ENCODE assay signal across 28 mouse cellular contexts in the genomic region with DNA sequence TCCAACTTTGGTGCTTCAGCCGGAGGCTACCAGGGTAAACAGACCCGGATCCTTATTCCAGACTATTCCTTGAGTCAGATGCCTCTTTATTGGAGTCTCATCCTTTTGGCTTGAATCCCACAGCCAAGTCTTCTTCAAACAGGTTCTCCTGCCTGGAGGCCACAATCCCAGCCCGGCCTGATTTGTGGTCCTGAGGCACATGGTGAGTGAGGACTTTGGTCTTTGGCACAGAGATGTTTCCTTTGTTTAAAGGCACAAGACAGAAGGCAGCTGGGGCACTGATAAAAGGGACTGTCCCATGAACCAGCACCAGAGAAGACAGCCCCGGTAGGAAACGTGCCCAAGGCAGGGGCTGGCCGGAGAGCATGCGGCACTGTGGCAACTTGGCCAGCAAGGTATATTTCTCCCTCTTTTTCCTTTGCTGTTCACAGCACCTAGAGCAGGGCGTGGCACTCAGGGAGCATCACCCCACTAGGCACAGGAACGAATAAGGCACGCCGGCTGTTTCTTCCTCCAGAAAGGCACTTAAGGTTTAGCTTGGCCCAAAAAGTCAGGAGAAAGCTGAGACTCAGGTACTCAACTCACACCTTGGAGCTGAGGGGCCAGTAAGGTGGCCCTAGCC. TPM values are rescaled to one million over a fixed set of nuclear protein-coding genes. Genes with fewer than 3 reads are reported as not detected.
DNase-seq lines count a peak whose midpoint lies in the region; ATAC-seq lines count a peak whose summit lies in the region.
"Had no signal": no experiment of that assay in that cellular context is flagged by ENCODE, and none has a peak within 500 bp of the region (broad histone marks: within the 10 kb centered on the region; RNA-seq: fewer than 3 reads in every experiment).

No protein-coding gene starts in this region.

- DNase-seq in kidney, postnatal 36 days: peak; percentile 39 to 41
- DNase-seq in lung, postnatal 4 days: no peak
- no peak for DNase-seq in ovary, postnatal 36 days (ENCODE audit: low spot score)
- DNase-seq in cerebellum, adult 9-11 months: no peak
- DNase-seq: adrenal gland, adult 2 months; adrenal gland, postnatal 36 days; cerebellum, adult 8-10 months; cerebellum, postnatal 36 days; embryo, embryonic 11 days; gastrocnemius, postnatal 14 days; heart, postnatal 36 days; kidney, adult 18-20 months had no signal

- no peaks in the 10 kb centered on the region for H3K36me3 ChIP-seq in kidney, embryonic 15.5 days
- H3K36me3 ChIP-seq in lung, embryonic 16.5 days (ENCODE audit: control insufficient read depth, insufficient read depth, low read length): no peaks in the 10 kb centered on the region
- no peaks in the 10 kb centered on the region for H3K36me3 ChIP-seq in intestine, embryonic 15.5 days
- H3K36me3 ChIP-seq: embryonic facial prominence, embryonic 12.5 days; hindbrain, embryonic 12.5 days; limb, embryonic 13.5 days; midbrain, embryonic 12.5 days; neural tube, embryonic 13.5 days; stomach, embryonic 15.5 days had no signal

- 0 out of 2 replicates have a peak, but pooled peaks cover 2% of the 10 kb centered on the region for H3K4me1 ChIP-seq in kidney, embryonic 15.5 days
- H3K4me1 ChIP-seq in lung, embryonic 16.5 days (replicated peaks; ENCODE audit: control insufficient read depth, insufficient read depth, low read length): peaks cover 9% of the 10 kb centered on the region
- H3K4me1 ChIP-seq in intestine, embryonic 15.5 days (replicated peaks): no peaks in the 10 kb centered on the region
- H3K4me1 ChIP-seq: embryonic facial prominence, embryonic 12.5 days; hindbrain, embryonic 12.5 days; limb, embryonic 13.5 days; midbrain, embryonic 12.5 days; stomach, embryonic 15.5 days had no signal

- H3K4me2 ChIP-seq in kidney, embryonic 15.5 days: no peak overlapping the region
- H3K4me2 ChIP-seq in lung, embryonic 16.5 days (ENCODE audit: low read depth, low read length): no peak overlapping the region
- no peak overlapping the region for H3K4me2 ChIP-seq in intestine, embryonic 15.5 days (replicated peaks)
- H3K4me2 ChIP-seq: embryonic facial prominence, embryonic 12.5 days; hindbrain, embryonic 12.5 days; limb, embryonic 13.5 days; midbrain, embryonic 12.5 days; neural tube, embryonic 13.5 days; stomach, embryonic 15.5 days had no signal

- no peaks in the 10 kb centered on the region for H3K27me3 ChIP-seq in kidney, embryonic 15.5 days
- H3K27me3 ChIP-seq in lung, embryonic 16.5 days (ENCODE audit: control insufficient read depth, insufficient read depth, low read depth, low read length): no peaks in the 10 kb centered on the region
- H3K27me3 ChIP-seq in intestine, embryonic 15.5 days (replicated peaks): no peaks in the 10 kb centered on the region; the same call in 1 of the 2 replicates
- H3K27me3 ChIP-seq: hindbrain, embryonic 12.5 days; megakaryocyte, embryonic 14.5 days; neural tube, embryonic 13.5 days; stomach, embryonic 15.5 days had no signal

- ATAC-seq in kidney, embryonic 15.5 days (replicated peaks; ENCODE audit: low FRiP score): no peak
- ATAC-seq in lung, embryonic 16.5 days (ENCODE audit: low read depth): no peak
- ATAC-seq in intestine, embryonic 15.5 days: peak; percentile 52
- ATAC-seq: activated CD4-positive, CD25-positive, alpha-beta regulatory T cell, adult 4 months; CD4-positive, CD25-positive, alpha-beta regulatory T cell, adult 4 months; forebrain, embryonic 14.5 days had no signal

- 89% methylated on average over 11 of the region's 11 CpGs for WGBS in kidney, embryonic 15.5 days
- WGBS in lung, embryonic 16.5 days: 80% methylated on average over 11 of the region's 11 CpGs
- 83% methylated on average over 11 of the region's 11 CpGs for WGBS in intestine, embryonic 15.5 days

- H3K27ac ChIP-seq in kidney, embryonic 15.5 days: no peak overlapping the region
- peak overlapping the region; percentile 75 for H3K27ac ChIP-seq in lung, embryonic 16.5 days (ENCODE audit: low read length)
- H3K27ac ChIP-seq in intestine, embryonic 15.5 days: no peak overlapping the region
- H3K27ac ChIP-seq: embryonic facial prominence, embryonic 12.5 days; hindbrain, embryonic 12.5 days; layer of hippocampus, adult 2 months; limb, embryonic 13.5 days; liver, embryonic 14.5 days; midbrain, embryonic 12.5 days; neural tube, embryonic 13.5 days; stomach, embryonic 15.5 days had no signal

- H3K4me3 ChIP-seq in kidney, embryonic 15.5 days (replicated peaks): no peak overlapping the region
- H3K4me3 ChIP-seq in lung, embryonic 16.5 days (ENCODE audit: low read length): no peak overlapping the region
- H3K4me3 ChIP-seq in intestine, embryonic 15.5 days (replicated peaks): no peak overlapping the region
- H3K4me3 ChIP-seq: embryonic facial prominence, embryonic 12.5 days; hindbrain, embryonic 12.5 days; layer of hippocampus, adult 2 months; limb, embryonic 13.5 days; megakaryocyte, embryonic 14.5 days; midbrain, embryonic 12.5 days; neural tube, embryonic 13.5 days; stomach, embryonic 15.5 days had no signal

- no peaks in the 10 kb centered on the region for H3K9me3 ChIP-seq in kidney, embryonic 15.5 days (replicated peaks)
- H3K9me3 ChIP-seq in lung, embryonic 16.5 days (ENCODE audit: control insufficient read depth, low read length): no peaks in the 10 kb centered on the region
- H3K9me3 ChIP-seq in intestine, embryonic 15.5 days: no peaks in the 10 kb centered on the region
- H3K9me3 ChIP-seq: embryonic facial prominence, embryonic 12.5 days; hindbrain, embryonic 12.5 days; limb, embryonic 13.5 days; megakaryocyte, embryonic 14.5 days; midbrain, embryonic 12.5 days; neural tube, embryonic 13.5 days; stomach, embryonic 15.5 days had no signal

- no peak overlapping the region for H3K9ac ChIP-seq in kidney, embryonic 15.5 days
- H3K9ac ChIP-seq in lung, embryonic 16.5 days (ENCODE audit: low read length): no peak overlapping the region
- H3K9ac ChIP-seq in intestine, embryonic 15.5 days: no peak overlapping the region
- H3K9ac ChIP-seq: embryonic facial prominence, embryonic 12.5 days; hindbrain, embryonic 12.5 days; limb, embryonic 13.5 days; liver, embryonic 14.5 days; midbrain, embryonic 12.5 days; neural tube, embryonic 13.5 days; stomach, embryonic 15.5 days had no signal

RNA-seq across cellular contexts. Expression of a gene that starts 5.2 kb away (rescaled TPM):
- polyA plus RNA-seq in kidney, embryonic 15.5 days (2015; fragmentation: Nextera tagmentation; extraction: Ambion mirVana): 79.0 and 88.7 TPM in 2 replicates
- 88.1 and 92.0 TPM in 2 replicates for polyA plus RNA-seq in lung, embryonic 16.5 days (2015; fragmentation: Nextera tagmentation; extraction: Ambion mirVana)
- 75.2 and 82.2 TPM in 2 replicates for polyA plus RNA-seq in intestine, embryonic 15.5 days (2015; fragmentation: Nextera tagmentation; extraction: Ambion mirVana)

RNA-seq across cellular contexts. Expression of a gene that starts 6.1 kb away (rescaled TPM):
- polyA plus RNA-seq in kidney, embryonic 15.5 days (2015; fragmentation: Nextera tagmentation; extraction: Ambion mirVana): 1.1 and 1.9 TPM in 2 replicates
- polyA plus RNA-seq in lung, embryonic 16.5 days (2015; fragmentation: Nextera tagmentation; extraction: Ambion mirVana): 5.0 and 5.2 TPM in 2 replicates
- 4.3 and 4.9 TPM in 2 replicates for polyA plus RNA-seq in intestine, embryonic 15.5 days (2015; fragmentation: Nextera tagmentation; extraction: Ambion mirVana)

RNA-seq across cellular contexts. Expression of a gene that starts 38.7 kb away (rescaled TPM):
- polyA plus RNA-seq in kidney, embryonic 15.5 days (2015; fragmentation: Nextera tagmentation; extraction: Ambion mirVana): 1.1 and 2.2 TPM in 2 replicates
- 0.40 and 0.62 TPM in 2 replicates for polyA plus RNA-seq in lung, embryonic 16.5 days (2015; fragmentation: Nextera tagmentation; extraction: Ambion mirVana)
- 1.8 and 2.1 TPM in 2 replicates for polyA plus RNA-seq in intestine, embryonic 15.5 days (2015; fragmentation: Nextera tagmentation; extraction: Ambion mirVana)
- polyA plus RNA-seq: activated CD4-positive, CD25-positive, alpha-beta regulatory T cell, adult 4 months; CD4-positive, CD25-positive, alpha-beta regulatory T cell, adult 4 months; liver, embryonic 14.5 days; urinary bladder, adult 2 months had no signal

RNA-seq across cellular contexts. Expression of a gene that starts 44.1 kb away (rescaled TPM):
- 39.5 and 39.7 TPM in 2 replicates for polyA plus RNA-seq in kidney, embryonic 15.5 days (2015; fragmentation: Nextera tagmentation; extraction: Ambion mirVana)
- 39.2 and 39.3 TPM in 2 replicates for polyA plus RNA-seq in lung, embryonic 16.5 days (2015; fragmentation: Nextera tagmentation; extraction: Ambion mirVana)
- polyA plus RNA-seq in intestine, embryonic 15.5 days (2015; fragmentation: Nextera tagmentation; extraction: Ambion mirVana): 34.8 and 37.4 TPM in 2 replicates

Comparison
In these comparisons a context has a peak if more than half of its experiments do, and no peak if none do; other contexts are left out.
1. DNase-seq: peak in kidney, postnatal 36 days (2 of 2); none in lung, postnatal 4 days (0 of 2), ovary, postnatal 36 days (single experiment) and cerebellum, adult 9-11 months (single experiment).